Mouse (Mus musculus) hindbrain, postnatal 0 days (tissue): ENCODE results near the gene Gm3417. TPM values are rescaled to one million over a fixed set of nuclear protein-coding genes. Genes with fewer than 3 reads are reported as not detected.

ENCODE experiments used
- ATAC-seq: fragments of 200-750 bp; cut with Nextera tagmentation; 2 replicates; pipeline ENCODE4 v1.8.0; 2017; ENCODE audit warnings: mild to moderate bottlenecking, moderate TSS enrichment, moderate library complexity
- DNase-seq: peaks from one replicate; pipeline ENCODE4 v3.0.0-alpha.2; 2015; ENCODE audit warnings: low spot score
- H3K27ac ChIP-seq: fragments of 300-500 bp; sonication (generic); 2 replicates; pipeline ENCODE4 v1.5.1; 2014; ENCODE audit warnings: mild to moderate bottlenecking
- H3K27me3 ChIP-seq: fragments of 300-500 bp; sonication (generic); 2 replicates; pipeline ENCODE4 v1.6.1; 2014; ENCODE audit warnings: low read length, mixed read lengths; ENCODE audit not compliant: insufficient read depth
- H3K36me3 ChIP-seq: fragments of 300-500 bp; sonication (generic); 2 replicates; pipeline ENCODE4 v1.6.1; 2014; ENCODE audit warnings: low read length, mixed read lengths; ENCODE audit not compliant: insufficient read depth
- H3K4me1 ChIP-seq: fragments of 300-500 bp; sonication (generic); 2 replicates; pipeline ENCODE4 v1.6.1; 2014; ENCODE audit warnings: antibody characterized with exemption, low read length, mixed read lengths; ENCODE audit not compliant: insufficient read depth
- H3K4me2 ChIP-seq: fragments of 300-500 bp; sonication (generic); 2 replicates; pipeline ENCODE4 v1.6.1; 2014; ENCODE audit warnings: low read depth, mild to moderate bottlenecking, low read length, moderate library complexity, mixed read lengths
- H3K4me3 ChIP-seq: fragments of 300-500 bp; sonication (generic); 2 replicates; pipeline ENCODE4 v1.5.1; 2014; ENCODE audit warnings: low read length
- H3K9ac ChIP-seq: fragments of 300-500 bp; sonication (generic); replicated peaks from 2 replicates; pipeline ENCODE4 v1.6.1; 2014; ENCODE audit warnings: mild to moderate bottlenecking, low read length, moderate library complexity, mixed read lengths
- H3K9me3 ChIP-seq: fragments of 300-500 bp; sonication (generic); 2 replicates; pipeline ENCODE4 v1.6.1; 2016; ENCODE audit warnings: low read length, mixed read lengths
- CTCF ChIP-seq: IDR thresholded peaks from 2 replicates; pipeline ENCODE4 v1.5.1; 2016; ENCODE audit warnings: antibody characterized with exemption, control low read depth, low read depth
- WGBS: fragments of 180-500 bp; shearing (Covaris S2); extraction: QIAGEN DNeasy Blood & Tissue Kit; methylation state at CpG from one replicate; pipeline ENCODE4 v1.1.7; 2014; 5-methylcytosine and 5-hydroxymethylcytosine counted together
- polyA plus RNA-seq: library from polyadenylated mRNA; unstranded; fragments of >200 nt; fragmentation: Nextera tagmentation; extraction: Ambion mirVana; gene quantifications from 2 replicates; pipeline ENCODE4 v1.2.1, GENCODE M21; 2015
- total RNA-seq: library from RNA; depleted of rRNA; stranded (reverse); fragments of >200 nt; gene quantifications from 2 replicates; pipeline ENCODE4 v1.2.3, GENCODE M21; 2014

The Gm3417 gene
- total and polyA plus RNA-seq, 2 experiments from 2014 or later = 1.3 TPM; not detected in 1

DNA sequence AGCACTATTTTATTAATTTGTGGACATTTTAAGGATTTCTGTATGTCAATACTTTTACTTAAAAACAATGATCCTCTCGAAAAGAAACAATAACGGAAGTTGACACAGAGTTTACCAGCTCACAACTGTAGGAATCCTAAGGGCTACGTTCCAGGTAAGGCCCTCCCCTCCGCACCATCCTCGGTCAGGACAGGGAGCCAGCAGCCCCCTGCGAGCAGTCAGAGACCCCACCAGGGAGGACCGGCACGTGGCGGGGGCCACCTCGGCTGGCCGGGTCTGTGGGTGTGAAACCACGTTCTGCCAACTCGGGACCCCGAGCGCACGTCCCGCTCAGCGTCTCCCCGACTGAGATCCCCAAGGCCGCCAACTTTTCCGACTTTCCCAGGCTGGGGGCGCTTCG is 18.1 kb downstream of the Gm3417 start:
- Histone ChIP-seq H3K9ac (peak overlapping the region; percentile 44), H3K27me3 (no peaks in the 10 kb centered on the region), H3K36me3 (no peaks in the 10 kb centered on the region), H3K4me3 (peak overlapping the region; percentile 58), H3K4me1 (no peaks in the 10 kb centered on the region), H3K9me3 (no peaks in the 10 kb centered on the region), H3K4me2 (peak overlapping the region; percentile 87), H3K27ac (no peak overlapping the region)
- ATAC-seq (0 out of 2 replicates have a peak, but pooled peaks have one; percentile 2), DNase-seq (no peak)
- WGBS = under 1% methylated on average over 18 of the region's 23 CpGs
- no peak for TF ChIP-seq CTCF

DNA sequence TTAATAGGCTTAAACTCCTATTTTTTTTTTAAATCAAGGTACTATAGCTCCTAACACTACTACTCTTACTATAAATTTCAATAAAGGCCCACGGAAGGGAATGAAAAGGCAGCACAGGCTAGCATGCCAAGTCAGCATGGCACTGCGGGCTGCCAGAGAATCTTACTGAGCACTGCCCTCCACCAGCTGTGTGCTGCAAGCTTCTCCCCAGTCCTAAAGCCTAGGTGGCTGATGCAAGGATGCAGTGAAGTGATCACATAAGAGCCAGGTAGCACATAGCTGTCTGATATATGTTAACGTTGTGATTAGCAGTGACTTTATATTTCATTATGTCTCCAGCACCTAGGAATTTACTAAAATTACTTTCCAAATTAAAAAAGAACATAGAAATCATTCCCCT is 18.6 kb downstream of the Gm3417 start:
- Histone ChIP-seq H3K27ac (no peak overlapping the region), H3K36me3 (no peaks in the 10 kb centered on the region), H3K9me3 (no peaks in the 10 kb centered on the region), H3K4me2 (peak overlapping the region; percentile 87), H3K9ac (no peak overlapping the region), H3K4me1 (no peaks in the 10 kb centered on the region), H3K4me3 (peak overlapping the region; percentile 22), H3K27me3 (no peaks in the 10 kb centered on the region)
- ATAC-seq (no peak), DNase-seq (no peak)
- WGBS = 18% methylated on average over 3 of the region's 3 CpGs
- no peak for TF ChIP-seq CTCF

DNA sequence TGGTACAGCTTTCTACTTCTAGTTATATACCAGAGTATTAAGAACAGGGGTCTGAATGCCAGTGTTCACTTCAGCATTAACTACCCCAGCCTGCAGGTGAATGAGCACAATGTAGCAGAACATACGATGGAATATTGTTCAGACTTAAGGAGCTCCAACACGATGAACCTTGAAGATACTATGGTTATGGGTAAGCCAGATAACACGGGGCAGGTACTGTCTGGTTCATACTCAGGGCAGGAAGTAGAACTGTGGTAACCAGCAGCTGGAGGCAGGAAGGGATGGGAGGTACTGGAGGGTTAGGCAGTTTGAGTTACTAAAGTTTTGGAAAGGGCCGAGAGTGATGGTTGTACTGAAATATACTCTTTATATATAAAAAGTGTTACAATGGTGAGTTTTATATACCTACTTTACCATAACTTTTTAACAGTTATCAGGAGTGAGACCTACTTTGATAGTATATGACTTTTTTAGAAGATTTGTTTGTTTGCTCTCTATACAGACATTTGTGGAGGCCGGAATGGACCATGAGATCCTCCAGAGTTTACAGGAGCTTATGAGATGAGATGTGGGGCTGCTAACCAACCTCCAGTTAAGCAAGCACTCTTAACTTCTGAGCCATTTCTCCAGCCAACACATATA is 19.8 kb downstream of the Gm3417 start:
- H3K4me3 ChIP-seq = no peak overlapping the region
- 92% methylated on average over 5 of the region's 5 CpGs for WGBS
- ATAC-seq (no peak), DNase-seq (no peak)
- no peak overlapping the region for H3K9ac ChIP-seq
- H3K27ac ChIP-seq = no peak overlapping the region
- H3K4me2 ChIP-seq = no peak overlapping the region
- H3K9me3 ChIP-seq = no peaks in the 10 kb centered on the region
- H3K4me1 ChIP-seq = no peaks in the 10 kb centered on the region
- no peaks in the 10 kb centered on the region for H3K27me3 ChIP-seq
- peaks cover 6% of the 10 kb centered on the region; the same call in 1 of the 2 replicates for H3K36me3 ChIP-seq
- no peak for TF ChIP-seq CTCF

DNA sequence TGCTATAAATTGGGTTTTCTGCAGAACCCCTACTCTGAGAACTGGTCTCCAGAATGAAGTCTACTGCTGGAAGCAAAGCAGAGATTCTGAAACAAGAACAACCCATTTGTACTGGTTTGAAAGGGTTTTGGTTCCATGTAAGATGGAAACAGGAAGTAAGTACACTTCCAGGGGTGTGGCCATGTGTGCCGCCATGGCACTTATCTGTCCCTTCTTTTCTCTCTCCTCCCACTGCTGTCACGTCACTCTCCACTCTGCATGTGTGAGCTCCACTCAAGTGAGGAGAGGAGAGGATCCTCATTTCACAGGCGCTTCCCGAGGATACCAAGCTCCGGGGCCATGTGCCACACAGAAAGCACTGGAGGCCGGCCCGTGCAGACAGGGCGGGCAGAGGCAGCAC is 25.1 kb downstream of the Gm3417 start:
- WGBS = 96% methylated on average over 8 of the region's 8 CpGs
- no peak overlapping the region for H3K9ac ChIP-seq
- no peaks in the 10 kb centered on the region for H3K9me3 ChIP-seq
- no peak overlapping the region for H3K4me2 ChIP-seq
- peaks cover 28% of the 10 kb centered on the region for H3K36me3 ChIP-seq
- no peaks in the 10 kb centered on the region for H3K4me1 ChIP-seq
- ATAC-seq (no peak), DNase-seq (no peak)
- H3K4me3 ChIP-seq = no peak overlapping the region
- no peaks in the 10 kb centered on the region for H3K27me3 ChIP-seq
- no peak overlapping the region for H3K27ac ChIP-seq
- no peak for TF ChIP-seq CTCF

DNA sequence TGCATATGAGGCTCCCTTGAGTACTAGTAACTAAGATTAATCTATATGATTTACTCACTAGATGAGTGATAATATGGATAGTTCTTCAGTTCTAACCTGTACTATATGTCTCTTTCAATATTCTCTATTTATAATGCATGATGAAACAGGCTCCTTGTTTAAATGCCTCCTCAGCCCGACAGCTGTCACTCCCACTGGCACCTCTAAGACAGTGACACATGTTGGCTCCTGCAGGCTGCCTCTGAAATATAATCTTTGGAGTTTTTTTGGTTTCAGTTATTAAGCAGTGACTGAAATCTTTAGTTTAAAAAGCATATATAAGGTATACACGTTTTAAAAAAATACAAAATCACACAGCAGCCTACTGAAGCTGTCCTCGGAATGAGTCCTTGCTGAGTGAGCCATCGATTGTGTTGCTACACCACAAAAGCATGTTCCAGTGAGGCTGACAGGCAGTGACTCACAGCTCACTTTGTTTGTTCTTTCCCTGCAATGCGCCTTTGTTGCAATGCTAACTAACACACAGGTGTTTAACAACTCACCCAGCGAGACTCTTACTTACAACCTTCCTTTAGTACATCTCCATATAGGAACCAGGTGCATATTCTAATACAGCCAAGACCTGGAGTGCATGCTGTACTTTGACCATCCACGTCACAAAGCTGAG is 29.3 kb downstream of the Gm3417 start:
- 85% methylated on average over 7 of the region's 7 CpGs for WGBS
- no peak overlapping the region for H3K27ac ChIP-seq
- H3K4me2 ChIP-seq = no peak overlapping the region
- TF ChIP-seq CTCF = no peak
- peaks cover 39% of the 10 kb centered on the region for H3K36me3 ChIP-seq
- H3K4me1 ChIP-seq = peaks cover 4% of the 10 kb centered on the region; the same call in 1 of the 2 replicates
- DNase-seq (no peak), ATAC-seq (no peak)
- H3K9me3 ChIP-seq = no peaks in the 10 kb centered on the region
- no peak overlapping the region for H3K4me3 ChIP-seq
- no peak overlapping the region for H3K9ac ChIP-seq
- H3K27me3 ChIP-seq = no peaks in the 10 kb centered on the region

DNA sequence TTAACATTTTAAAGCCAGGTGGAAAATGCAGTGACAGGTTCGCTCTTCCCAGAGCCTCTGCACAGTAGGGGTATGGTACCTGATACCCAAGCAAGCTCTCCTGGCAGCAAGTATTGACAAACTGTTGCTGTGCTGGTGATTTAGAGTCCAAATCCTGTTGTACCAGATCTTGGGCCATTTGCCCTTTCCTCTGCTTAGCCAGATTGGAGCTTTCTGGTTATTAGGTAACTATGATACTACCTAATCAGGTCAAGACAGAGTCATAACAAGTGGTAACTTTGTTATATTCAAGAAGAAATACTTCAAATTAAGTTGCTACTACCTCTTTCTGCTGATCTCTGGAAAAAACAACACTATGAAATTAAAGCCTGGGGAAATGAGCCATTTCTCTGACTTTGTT is 34.0 kb downstream of the Gm3417 start:
- Histone ChIP-seq H3K27me3 (no peaks in the 10 kb centered on the region), H3K4me3 (no peak overlapping the region), H3K9ac (no peak overlapping the region), H3K36me3 (peaks cover 17% of the 10 kb centered on the region), H3K4me2 (peak overlapping the region; percentile 84), H3K27ac (no peak overlapping the region), H3K4me1 (peaks cover 10% of the 10 kb centered on the region), H3K9me3 (no peaks in the 10 kb centered on the region)
- WGBS = 90% methylated on average over 1 of the region's 1 CpGs
- ATAC-seq (no peak), DNase-seq (no peak)
- no peak for TF ChIP-seq CTCF

DNA sequence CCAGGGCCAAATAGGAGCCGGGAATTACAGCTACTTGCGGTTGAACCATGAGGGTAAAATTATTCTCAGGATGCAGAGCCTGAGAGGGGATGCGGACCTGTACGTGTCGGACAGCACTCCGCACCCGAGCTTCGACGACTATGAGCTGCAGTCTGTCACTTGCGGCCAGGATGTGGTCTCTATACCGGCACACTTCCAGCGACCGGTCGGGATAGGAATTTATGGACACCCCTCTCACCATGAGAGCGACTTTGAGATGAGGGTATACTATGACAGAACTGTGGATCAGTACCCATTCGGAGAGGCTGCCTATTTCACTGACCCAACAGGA is 34.9 kb downstream of the Gm3417 start:
- peak overlapping the region; percentile 91 for H3K4me3 ChIP-seq
- H3K9me3 ChIP-seq = no peaks in the 10 kb centered on the region
- peak overlapping the region; percentile 85 for H3K27ac ChIP-seq
- no peak for TF ChIP-seq CTCF
- 25% methylated on average over 16 of the region's 16 CpGs for WGBS
- peaks cover 10% of the 10 kb centered on the region for H3K4me1 ChIP-seq
- DNase-seq = no peak
- H3K36me3 ChIP-seq = peaks cover 12% of the 10 kb centered on the region
- H3K27me3 ChIP-seq = no peaks in the 10 kb centered on the region
- peak overlapping the region; percentile 89 for H3K9ac ChIP-seq
- peak overlapping the region; percentile 84 for H3K4me2 ChIP-seq
- ATAC-seq = peak; percentile 9
